Mouse (Mus musculus): ENCODE results near the gene Inf2.

Gene Inf2

DNA sequence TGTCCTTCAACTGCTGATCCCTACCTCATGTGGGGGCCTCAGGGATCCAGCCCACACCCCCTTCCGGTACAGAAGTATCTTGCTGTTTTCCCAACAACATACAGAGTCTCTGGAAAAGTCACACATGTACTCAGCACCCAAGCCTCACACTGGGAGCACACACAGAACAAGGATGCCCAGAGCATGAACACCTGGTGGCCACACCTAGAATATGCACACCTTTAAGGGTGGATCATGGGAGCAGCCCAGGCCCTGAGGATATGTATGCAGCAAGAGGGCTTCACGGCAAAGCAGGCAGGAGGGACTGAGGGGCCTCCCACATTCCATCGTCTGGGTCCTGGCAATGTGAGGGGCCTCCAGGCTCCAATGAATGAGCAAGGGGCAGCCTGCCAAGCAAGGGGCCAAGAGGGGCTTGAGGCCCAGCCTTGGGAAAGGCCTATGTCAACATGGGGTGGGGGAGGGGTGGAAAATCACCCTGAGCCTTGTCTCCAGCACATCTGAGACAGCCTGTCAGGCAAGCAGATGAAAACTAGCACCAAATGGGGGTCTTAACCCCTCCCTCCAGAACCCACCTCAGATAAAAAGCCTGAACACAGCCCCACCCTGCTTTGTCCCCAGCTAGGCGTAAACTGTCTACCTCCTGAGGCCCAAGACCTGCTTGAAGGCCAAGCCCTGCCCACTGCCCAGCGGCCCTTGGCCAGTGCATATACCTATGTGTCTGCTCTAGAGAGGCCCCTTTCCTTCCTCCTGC, 72.2 kb downstream of the Inf2 start:
- peak; percentile 79 for DNase-seq (ENCODE audit: low spot score)

DNA sequence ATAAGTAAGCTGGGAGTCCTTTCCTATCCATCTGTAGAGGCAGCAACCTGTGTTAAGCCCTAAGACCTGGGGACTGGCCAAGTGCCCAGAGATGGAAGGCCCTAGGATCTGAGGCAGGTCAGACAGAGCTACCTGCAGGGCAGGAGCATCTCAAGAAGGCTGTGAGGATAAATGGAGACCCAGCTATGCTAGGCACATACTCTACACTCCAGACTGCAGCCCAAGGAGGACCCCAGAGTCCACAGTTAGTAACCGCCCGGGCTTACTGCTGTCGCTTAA, 72.7 kb downstream of the Inf2 start:
- DNase-seq (ENCODE audit: low spot score) = no peak

DNA sequence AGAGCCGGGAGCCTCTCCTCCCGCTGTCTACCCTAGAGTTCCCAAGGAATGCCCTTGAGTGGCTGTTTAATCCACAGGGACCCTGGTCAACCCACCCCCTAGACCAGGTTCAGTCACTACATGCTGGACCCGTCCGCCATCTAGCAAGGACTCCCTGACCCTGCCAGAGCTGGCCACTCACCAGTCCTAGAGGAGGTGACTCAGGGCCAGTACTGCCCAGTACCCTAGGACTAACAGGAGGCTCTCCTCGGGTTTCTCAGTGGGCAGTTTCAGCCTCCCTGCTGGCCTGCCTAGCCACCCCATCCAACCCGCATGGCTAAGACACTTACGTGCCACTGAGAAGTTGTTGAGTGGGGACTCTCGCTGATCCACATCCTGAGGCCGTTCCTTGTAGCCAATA, 73.3 kb downstream of the Inf2 start:
- DNase-seq (ENCODE audit: low spot score) = no peak

DNA sequence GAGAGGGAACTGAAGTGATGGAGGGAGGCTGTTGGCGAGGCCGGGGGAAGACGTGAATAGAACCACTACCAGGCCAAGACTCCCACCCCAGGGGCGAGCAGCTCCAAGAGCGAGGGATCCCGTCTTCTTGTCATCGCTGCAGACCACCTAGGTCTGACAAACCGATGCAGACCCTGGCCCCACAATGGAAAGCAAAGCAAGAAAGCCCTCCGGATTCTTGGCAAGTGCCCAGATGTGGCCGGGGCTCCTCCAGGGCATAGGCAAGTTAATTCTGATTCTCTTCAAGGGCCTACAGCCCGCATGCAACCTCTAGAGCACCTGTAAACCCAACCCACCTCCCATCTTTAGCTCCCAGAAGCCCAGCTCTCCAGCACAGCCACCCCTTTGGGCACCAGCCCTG, 74.7 kb downstream of the Inf2 start:
- no peak for DNase-seq (ENCODE audit: low spot score)

DNA sequence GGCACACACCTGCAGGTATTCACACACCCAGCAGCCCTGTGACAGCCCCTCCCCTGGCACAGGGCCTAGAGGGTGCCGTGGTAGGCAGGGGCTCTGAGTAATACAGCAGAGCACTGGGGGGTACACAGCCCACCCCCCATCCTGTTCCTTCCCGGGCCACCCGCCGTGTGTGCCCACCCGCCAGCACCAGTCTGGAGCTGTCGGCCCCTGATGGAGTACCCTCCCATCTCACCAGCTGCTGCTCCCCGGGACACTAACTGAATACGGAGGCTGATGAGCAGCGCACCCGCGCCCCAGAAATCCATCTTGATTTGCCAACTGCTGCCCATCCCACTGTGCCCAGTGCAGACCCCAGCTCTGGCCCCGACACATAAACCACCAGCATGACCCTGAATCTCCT, 75.1 kb downstream of the Inf2 start:
- DNase-seq (ENCODE audit: low spot score) = no peak

DNA sequence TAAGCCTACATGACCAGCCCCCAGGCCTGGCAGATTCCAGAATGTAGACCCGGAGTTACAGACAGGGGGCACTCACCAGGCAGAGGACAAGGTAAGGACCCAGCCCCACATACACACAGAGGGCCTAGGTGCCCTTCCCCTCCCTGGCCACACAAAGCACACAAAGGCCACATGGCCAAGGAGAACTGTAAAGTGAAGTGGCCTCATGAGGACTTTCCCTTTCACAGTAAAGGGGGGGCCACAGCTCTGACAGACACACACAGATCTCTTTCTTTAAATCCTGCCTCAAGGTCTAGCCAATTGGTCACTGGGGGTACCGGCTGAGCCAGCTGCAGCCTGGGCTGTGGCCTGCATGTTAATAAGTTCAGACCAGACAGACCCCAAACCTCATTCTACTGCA, 75.5 kb downstream of the Inf2 start:
- DNase-seq (ENCODE audit: low spot score) = peak; percentile 27

DNA sequence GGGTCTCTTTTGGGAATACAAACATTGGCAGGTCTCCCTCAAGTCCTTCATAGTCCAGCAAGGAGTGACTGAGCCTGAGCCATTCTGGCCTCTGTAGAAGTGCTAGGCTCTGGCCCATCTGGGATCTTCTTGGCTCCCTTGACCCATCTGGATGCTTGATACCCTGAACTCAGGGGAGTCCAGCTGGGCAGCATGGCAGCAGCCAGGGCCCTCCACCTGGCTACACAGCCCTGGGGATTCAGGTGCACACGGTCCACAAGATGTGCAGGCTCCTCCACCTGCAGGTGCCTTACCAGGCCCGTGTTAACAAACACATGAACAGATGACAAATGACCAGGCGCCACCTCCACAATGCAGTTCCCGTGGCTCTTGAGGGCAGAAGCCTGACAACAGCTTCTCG, 76.1 kb downstream of the Inf2 start:
- DNase-seq (ENCODE audit: low spot score) = no peak
